Mouse (Mus musculus): ENCODE measurements around the gene Brca1.
"Not testable (repeated sequence)": the region's sequence is repeated elsewhere in the genome, so short reads cannot be mapped to it uniquely, and the experiment has no call there.

Brca1 gene

GRCm38 (mm10) chr11:101469155-101469554, 82.6 kb downstream of the Brca1 start:
- no peak for DNase-seq (ENCODE audit: low spot score)

DNA sequence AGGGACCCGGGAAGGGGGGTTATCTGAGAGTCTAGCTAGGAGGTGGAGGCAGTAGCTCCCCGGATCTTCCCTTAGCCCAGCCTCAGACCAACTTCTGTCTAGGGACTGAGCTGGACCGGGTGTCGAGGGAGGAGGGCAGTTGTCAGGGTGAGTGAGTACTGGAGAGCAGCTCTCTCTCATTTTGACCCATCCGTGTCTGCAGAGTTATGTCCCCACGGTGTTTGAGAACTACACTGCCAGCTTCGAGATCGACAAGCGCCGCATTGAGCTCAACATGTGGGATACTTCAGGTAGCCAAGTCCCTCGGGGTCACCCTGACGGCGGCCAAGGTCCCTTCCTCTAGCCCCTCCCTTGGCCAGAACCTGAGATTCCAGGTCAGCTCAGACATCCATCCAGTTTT, 83.0 kb downstream of the Brca1 start:
- no peak for DNase-seq (ENCODE audit: low spot score)

- DNase-seq (ENCODE audit: low spot score) = no peak
These were observed 83.5 kb downstream of the Brca1 start for GRCm38 (mm10) chr11:101468263-101468688.

GRCm38 (mm10) chr11:101467477-101468262, 84.1 kb downstream of the Brca1 start:
- peak; percentile 17 for DNase-seq (ENCODE audit: low spot score)

GRCm38 (mm10) chr11:101466552-101466950, 85.2 kb downstream of the Brca1 start:
- DNase-seq (ENCODE audit: low spot score) = not testable (repeated sequence)

DNA sequence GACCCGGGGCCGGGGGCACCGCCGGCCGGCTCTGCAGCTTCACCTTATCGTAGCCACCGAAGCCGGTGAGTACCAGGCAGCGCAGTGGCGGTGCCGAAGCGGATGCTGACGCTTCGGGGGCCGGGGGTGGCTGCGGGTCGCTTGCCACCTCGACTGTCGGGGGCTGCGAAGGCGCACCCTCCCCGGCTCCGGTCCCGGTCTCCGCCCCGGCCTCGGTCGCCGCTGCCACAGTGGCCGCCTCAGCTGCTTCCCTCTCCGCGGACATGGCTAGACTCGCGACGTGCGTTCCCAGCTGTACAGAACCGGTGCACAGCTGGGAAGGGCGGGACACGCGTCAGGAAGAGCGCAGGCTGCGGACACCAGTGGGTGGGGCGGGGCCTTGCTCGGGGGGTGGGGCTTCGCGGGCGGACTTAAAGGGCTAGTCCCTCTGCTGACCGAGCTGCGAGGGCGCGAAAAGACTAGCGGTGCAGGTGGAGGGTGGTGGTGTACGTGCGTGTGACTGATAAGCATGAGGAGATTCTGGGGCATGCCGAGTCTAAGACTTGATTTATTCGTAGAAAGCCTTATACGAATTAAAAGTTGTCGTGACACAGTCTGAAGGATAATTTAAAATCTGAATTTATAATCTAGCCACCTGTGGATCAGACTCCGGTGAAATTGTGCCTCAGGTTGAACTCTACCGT, 85.7 kb downstream of the Brca1 start, which contains the start of gene Vat1:
Gene Vat1 (minus strand): TSS at position 362 of the 683 bp plus-strand sequence.
- DNase-seq (ENCODE audit: low spot score) = peak; percentile 39

DNA sequence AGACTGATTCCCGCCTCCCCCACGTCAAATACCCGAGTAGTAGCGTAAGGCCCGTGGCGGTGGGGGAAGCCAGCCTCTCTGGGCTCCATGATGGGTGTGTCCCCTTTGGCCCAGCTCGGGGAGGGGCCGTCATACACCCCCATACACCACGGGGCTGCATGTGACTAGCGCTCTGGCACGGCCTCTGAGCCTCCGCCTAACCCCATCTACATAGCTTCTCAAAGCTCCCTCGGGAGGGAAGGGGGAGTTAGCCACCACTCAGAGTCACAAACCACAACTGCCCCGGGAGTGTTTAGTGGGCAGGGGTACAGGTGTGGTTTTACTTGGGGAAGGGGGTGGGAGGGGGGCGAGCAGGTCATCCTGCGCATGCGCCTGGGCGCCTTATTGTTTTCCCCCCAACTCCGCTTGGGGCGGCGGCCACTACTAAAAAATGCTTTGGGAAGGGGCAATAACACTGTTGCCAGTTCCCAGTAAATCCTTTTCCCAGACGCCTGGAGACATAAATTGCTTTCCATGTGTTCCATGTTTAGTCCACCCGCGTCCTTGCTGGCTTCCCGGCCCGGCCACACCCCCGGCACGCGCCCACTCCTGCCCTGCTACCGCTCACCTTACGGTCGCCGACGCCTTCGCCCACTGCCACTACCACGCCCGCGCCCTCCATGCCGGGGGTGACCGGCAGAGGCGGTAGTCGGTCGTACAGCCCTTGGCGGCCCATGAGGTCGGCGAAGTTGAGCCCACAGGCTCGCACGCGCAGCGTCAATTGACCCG, 86.5 kb downstream of the Brca1 start:
- peak; percentile 33 for DNase-seq (ENCODE audit: low spot score)

DNA sequence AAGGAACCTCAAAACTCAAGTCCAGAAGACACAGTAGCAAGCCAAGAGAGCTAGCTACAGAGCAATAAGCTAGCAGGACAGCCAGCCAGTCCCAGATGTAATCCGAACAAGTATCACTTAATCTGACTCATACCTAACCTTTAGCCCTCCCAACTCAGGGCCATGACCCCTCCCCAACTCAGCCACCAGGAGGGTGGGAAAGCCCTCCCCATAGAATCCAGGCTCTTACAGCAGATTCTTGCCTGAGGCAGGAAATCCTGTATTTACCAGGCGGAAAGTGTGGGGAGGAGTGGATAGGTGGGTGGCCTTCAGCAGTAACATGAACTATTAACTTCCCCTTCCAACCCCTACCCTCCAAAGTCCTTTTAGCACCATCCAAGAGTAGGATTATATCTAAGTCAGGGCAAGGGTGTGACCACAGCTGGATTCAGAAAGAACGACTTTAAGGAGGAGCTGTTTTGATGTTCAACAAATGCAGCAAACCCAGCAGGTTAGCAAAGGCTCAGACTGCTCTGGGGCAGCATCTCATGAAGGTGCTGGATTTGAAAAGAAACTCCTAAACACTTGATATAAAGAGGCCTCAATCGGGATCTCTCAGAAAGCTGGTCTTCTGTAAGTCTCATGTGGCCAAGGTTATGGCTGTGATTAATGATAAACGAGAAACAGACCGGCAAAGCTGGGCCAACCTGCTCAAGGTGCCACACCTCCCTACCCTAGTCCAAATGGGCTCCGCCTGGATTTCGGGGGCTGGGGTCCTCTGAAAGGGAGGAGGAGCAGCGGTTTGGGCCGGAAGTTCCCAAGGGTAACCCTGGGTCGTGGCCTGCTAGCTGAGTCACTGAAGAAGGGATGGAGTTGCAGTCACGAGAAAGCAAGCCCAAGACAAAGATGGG, 87.3 kb downstream of the Brca1 start, which contains the start of gene Rnd2:
Gene Rnd2 (plus strand): TSS at position 789 of the 890 bp plus-strand sequence.
- DNase-seq (ENCODE audit: low spot score) = no peak

DNA sequence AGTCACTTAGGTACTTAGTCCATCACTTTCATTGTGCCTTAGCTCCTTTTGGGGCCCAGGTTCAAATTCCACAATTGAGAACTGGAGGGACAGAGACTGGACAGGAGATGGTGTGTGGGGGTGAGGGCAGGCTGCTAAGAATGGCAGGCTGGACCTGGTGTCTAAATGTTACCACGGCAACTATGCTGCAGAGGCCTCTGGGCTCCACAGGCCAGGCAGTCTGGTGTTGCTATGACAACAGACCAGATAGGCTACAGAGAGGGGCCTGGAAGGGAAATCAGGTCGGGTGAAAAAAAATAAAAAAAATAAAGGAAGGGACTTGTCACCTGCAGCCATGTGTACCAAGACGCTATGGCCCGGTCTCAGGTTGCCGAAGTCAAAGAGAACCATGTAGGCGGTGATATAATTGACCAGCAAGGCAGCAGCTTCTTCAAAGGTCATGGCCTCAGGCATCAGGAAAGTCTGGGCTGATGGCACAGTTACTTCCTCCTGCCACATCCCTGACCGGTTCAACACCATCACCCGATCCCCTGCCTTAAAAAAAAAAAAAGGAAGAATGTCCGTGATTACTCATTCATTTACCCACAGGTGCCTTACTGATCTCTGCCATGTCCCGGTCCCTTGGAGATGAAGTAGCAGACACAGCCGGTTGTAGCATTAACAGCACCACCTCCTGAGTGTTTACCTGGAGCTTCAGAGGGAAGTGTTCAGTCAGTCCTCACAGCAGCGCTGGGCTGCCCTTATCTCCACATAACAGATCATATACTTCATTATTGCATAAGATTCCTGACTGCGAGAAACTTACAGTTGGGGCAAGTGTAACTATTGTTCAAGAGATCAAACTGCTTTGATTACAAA, 88.9 kb downstream of the Brca1 start:
- DNase-seq (ENCODE audit: low spot score) = no peak

- no peak for DNase-seq (ENCODE audit: low spot score)
These were observed 89.6 kb downstream of the Brca1 start for GRCm38 (mm10) chr11:101462141-101462540.

GRCm38 (mm10) chr11:101460321-101460720, 91.4 kb downstream of the Brca1 start:
- DNase-seq (ENCODE audit: low spot score) = no peak

- no peak for DNase-seq (ENCODE audit: low spot score)
These were observed 92.0 kb downstream of the Brca1 start for GRCm38 (mm10) chr11:101459716-101460115.

- DNase-seq (ENCODE audit: low spot score) = no peak
These were observed 93.5 kb downstream of the Brca1 start for GRCm38 (mm10) chr11:101458217-101458616.

DNA sequence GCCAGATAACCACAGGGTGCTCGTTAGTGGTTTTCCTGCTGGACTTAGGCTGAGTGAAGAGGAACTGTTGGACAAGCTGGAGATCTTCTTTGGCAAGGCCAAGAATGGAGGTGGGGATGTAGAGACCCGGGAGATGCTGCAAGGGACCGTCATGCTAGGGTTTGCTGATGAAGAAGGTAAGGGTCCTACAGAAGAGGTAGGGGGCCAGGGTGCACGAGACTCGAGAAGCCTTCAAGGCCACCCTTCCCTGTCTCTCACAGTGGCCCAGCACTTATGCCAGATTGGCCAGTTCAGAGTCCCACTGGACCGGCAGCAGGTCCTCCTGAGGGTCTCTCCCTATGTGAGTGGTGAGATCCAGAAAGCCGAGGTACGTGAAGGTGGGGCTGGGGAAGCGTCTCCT, 94.1 kb downstream of the Brca1 start:
- DNase-seq (ENCODE audit: low spot score) = no peak

- no peak for DNase-seq (ENCODE audit: low spot score)
These were observed 96.1 kb downstream of the Brca1 start for GRCm38 (mm10) chr11:101455627-101456026.

- no peak for DNase-seq (ENCODE audit: low spot score)
These were observed 97.1 kb downstream of the Brca1 start for GRCm38 (mm10) chr11:101454702-101455101.

GRCm38 (mm10) chr11:101452093-101452774, 99.5 kb downstream of the Brca1 start:
- no peak for DNase-seq (ENCODE audit: low spot score)

GRCm38 (mm10) chr11:101451536-101451935, 100.2 kb downstream of the Brca1 start:
- DNase-seq (ENCODE audit: low spot score) = no peak

GRCm38 (mm10) chr11:101450394-101450793, 101.4 kb downstream of the Brca1 start:
- no peak for DNase-seq (ENCODE audit: low spot score)

DNA sequence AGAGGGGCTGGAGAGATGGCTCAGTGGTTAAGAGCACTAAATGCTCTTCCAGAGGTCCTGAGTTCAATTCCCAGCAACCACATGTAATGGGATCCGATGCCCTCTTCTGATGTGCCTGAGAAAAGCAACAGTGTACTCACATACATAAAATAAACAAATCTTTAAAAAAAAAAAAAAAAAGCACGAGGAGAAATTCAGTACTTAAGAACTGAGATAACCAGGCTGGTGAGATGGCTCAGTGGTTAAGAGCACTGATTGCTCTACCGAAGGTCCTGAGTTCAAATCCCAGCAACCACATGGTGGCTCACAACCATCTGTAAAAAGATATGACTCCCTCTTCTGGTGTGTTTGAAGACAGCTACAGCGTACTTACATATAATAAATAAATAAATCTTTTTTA, 102.2 kb downstream of the Brca1 start:
- not testable (repeated sequence) for DNase-seq (ENCODE audit: low spot score)

Data from spleen, adult 12 weeks (tissue).